Mouse (Mus musculus) lung, postnatal 4 days (tissue): ENCODE results near the gene Gucy2c.

Experiments
- DNase-seq, 2 experiments: peaks; one replicate each; pipeline ENCODE4 v3.0.0; 2021

Gucy2c gene

DNA sequence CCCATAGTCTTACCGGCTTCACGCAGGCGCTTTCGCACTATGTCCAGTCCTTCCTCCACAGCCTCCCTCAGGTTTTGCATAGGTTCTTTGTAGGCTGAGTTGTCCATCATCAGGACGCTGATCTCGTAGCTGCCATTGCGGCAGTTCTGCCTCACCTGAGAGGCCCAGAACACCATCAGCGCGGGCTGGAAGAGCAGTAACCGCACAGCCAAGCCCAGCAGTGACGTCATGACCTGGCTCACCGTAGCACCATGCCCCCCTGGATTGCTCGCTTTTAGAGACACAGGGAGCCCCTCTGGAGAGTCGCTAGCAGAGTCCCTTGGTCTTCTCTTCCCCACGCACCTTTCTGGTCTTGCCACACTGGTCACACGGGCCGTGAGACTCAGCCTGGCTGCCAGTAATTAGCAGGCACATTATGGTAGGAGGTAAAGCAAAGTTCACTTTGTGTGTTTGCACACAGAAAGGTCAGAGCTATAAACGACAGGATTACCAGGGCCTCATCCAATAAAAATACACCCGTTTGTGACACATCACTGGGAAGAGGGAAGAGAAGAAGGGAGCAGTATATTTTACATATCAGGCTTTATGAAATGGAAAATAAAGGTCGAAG is at the start of gene Gucy2c:
Gene Gucy2c, minus strand, starts transcription at position 389 of the 610 bp plus-strand sequence.
- no peak for DNase-seq

DNA sequence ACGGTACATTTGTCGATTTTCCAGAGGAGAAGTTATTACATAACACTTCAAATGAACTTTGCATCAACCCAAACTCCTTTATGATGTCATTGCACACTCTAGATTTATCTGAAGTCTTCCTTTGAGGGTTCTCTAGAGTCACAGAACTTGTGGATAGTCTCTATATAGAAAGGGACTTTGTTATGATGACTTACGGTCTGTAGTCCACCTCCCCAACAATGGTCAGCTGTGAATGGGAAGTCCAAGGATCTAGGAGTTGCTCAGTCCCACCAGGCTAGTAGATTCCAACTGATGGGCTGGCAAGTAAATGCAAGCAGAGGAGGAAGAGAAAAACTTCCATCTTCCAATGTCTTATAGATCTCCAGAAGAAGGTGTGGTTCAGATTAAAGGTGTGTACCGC is 47.1 kb upstream of the Gucy2c start:
- DNase-seq: no peak

DNA sequence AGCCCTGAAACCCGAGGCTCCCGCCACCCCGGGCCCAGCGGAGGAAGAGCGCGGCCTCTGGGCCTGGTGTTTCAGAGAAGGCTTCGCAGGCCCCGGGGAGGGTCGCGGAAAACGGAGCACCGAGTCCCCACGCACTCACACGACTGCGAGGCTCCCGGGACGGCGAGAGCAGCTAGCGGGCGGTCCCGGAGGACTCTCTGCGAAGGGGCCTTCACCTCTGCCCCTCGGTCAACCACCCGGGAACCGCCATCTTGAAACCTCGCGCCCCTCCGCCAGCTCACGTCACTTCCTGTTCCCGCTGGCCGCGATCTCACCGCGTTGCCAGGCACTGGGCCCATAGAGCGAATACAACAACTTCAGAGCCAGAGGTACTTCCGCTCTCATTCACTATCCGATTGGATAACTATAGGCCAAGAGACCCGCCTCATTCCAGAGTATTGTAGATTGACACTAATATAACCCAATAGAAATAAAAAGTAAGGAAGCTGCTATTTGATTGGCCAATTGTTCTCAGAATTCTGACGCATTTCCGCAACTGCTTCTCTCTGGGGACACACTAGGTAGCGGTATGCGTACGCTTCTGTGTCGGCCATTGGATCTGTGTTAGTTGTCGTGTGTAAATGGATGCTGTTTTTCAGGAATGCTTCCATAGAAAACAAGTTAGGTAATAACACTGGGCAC is 46.5 kb upstream of the Gucy2c start, which contains the start of gene Wbp11:
Gene Wbp11, minus strand, starts transcription at position 353 of the 681 bp plus-strand sequence.
- DNase-seq: peak; percentile 96 to 97

DNA sequence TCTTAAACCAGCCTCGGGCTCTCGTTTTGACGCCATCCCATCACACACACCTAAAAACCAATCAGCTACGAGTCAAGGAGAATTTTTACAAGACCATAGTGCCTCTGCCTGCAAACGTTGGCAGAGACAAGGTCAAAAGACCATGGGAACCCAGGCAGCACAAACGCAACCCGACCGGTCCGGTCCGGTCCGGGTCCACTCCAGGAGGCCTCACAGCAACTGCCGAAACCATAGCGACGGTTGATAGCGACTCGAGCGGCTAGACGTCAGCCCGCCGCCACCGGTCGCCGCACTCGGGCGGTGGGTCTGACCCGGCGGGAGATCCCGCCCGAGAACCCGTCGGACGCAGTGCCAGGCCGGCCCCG is 45.9 kb upstream of the Gucy2c start, which contains the start of gene BC049715:
Gene BC049715, plus strand, starts transcription at position 111 of the 365 bp plus-strand sequence.
- DNase-seq: no peak

DNA sequence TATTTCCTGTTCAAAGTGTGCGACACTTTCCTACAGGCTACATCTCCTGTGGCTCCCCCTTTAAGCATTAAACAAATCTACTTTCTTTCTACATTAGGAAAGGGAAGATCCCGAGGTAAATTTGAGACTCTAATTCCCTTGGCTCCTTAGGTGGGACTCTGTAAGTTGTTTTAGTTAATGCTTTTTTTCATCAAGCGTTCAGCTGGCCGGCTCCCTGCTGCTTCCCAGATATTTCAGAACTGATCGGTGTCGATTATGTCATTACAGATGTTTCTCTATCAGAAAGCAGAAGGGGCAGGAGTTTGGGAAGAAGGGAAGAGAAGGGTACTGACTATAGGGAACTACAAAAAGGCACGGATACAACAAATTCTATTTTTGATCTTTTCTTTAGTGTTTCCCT is 45.6 kb upstream of the Gucy2c start:
- DNase-seq: no peak

DNA sequence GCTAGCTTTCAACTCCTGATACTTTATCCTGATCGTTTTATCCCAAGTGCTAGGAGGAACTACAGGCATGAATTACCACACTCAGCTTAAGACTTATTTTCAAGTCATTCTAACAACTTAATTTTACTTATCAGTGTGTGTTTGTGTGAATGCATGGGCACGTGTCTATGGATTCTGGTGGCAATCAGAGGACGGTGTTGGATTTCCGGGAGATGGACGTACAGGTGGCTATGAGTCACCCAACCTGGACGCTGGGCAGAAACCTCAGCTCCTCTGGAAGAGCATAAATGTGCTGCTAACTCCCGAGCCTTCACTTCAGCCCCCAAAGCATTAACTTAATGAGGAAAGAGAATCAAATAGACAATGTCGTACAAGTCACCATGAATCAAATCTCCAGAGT is 43.4 kb upstream of the Gucy2c start:
- DNase-seq: no peak

DNA sequence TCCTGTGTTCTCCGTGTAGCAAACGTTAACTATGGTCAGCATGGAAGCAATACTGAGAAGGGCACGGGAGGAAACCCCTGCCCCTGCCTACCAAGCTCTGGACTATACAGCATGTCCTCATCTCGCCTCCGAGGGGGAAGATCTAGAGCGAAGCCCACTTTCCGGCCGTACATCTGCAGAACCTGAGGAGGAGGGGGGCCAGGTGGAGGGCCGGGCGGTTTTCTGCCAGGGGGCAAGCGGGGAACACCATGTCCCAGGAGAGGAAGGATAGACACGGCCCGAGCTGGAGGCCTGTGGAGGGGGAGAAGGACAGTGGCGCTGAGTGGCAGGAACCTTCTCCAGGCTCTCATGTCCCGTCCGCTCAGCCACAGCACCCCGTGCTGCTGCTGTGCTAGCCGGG is 39.5 kb upstream of the Gucy2c start:
- no peak for DNase-seq

DNA sequence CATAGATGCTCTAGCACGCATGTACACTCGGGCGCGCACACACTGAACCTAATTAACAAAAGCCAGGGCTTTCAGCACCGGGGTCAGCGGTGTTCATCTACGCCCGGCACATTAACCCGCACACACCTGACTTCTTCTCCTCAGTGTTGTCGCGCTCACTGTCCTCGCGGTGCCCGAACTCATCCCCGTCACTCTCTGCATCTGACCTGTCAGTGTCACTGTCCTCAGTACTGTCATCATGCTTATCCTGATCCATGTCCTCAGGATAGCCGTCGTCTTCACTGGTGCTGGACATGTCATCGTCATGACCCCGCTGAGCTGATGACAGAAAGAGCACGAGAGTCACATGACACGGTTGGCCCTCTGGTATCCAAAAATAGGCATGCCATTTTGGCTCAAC is 38.8 kb upstream of the Gucy2c start:
- DNase-seq: no peak

DNA sequence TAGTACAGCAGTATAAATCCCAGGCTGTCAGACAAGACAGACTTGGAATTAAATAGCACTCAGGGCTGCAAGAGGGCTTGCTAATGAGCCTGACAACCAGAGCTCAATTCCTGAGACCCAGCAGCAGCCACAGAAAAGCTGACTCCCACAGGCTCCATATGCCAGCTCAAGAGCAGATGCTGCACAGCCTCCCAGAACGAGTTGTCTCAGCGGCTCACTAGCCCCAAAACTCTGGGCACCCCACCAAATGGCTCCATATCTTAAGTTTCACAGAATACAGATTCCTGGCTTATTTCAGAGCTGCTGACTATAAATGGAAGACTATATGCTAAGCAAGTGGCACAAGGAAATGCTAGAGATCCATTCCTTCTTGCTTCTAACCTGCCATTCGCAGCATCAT is 36.0 kb upstream of the Gucy2c start:
- no peak for DNase-seq

DNA sequence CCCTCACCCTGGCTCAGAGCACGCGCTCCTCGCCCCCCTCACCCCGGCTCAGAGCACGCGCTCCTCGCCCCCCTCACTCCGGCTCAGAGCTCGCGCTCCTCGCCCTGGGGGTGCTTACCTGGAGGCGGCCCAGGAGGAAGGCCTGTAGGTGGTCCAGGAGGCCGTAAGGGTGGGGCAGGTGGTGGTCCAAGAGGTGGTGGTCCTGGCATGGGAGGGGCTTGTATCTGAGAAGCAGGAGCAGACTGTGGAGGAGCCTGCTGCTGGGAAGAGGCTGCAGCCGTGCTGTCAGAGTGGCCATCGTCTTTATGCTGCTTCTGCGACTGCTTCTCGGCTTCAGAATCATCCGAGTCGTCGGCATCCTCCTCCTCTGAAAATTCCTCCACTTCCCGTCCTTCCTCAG is 35.3 kb upstream of the Gucy2c start:
- DNase-seq: no peak

DNA sequence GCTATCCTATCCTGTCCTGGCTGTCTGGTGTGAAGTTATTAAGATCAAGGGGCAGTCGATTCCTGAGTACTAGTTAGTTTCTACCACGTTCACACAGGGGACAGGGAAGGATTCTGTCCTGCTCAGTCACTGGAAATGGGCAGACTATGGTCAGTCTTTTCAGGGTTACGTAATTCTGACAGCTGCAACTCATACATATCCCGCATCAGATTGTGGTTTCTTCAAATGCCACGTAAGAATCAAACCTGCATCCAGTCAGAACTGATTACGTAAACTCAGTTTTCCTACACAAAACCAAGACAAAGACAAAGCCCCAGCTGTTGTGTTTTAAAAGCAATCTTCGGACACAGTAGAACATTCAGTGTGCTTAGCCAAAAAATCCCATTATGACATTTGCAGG is 33.8 kb upstream of the Gucy2c start:
- DNase-seq: no peak

DNA sequence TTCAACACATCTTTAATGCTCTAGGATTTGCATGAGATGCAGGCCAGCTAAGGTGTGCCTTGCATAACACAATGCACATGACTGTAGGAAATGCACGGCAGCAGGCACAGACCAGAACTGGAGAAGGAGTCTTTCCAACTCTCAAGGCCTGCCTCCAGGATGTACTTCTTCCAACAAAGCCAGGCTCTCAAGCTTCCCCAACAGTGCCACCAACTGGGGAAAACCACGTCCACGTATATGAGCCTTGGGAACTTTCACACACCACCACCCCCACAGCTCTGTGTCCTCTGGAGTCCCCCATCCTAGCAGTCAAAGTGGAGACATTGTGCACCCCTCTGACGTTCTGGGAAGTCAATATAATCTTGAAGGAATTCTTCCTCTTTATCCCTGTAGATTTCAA is 31.6 kb upstream of the Gucy2c start:
- DNase-seq: peak; percentile 44 to 53

DNA sequence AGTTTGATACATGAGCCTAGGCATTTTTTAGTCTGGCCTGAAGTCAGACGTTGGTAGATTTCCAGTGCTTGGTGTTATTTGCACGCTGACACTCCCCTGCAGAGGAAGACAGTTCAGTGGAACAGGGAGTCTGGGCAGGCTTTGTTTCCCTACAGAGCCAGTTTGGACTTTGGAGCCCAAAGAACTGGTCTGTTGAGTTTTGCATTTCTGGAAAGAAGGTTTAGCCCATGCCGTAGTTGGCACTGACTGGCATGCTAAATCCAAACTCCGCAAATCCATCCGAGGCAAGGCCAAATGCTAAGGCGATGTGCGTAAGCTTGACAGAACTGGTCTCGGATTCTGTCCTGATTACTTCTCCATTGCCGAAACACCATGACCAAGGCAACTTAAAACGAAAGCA is 29.6 kb upstream of the Gucy2c start:
- DNase-seq: no peak

DNA sequence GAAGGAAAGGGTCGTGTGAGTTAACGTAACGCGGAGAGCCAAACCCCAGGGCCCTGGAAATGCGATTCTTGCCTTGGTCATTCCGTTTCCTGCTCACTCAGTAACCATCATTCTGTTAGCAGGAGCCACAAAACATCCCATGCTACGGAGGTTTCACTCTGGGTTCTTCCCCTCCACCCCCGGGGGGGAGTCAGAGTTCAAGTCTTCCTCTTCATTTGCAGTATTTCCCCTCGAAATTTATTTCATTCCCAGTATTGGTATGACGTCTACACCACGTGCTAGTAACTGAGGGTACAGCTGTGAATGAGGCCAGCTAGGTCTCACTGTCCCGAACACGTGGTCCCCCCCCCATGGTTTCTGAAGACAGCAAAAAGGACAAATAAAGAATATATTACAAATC is 28.1 kb upstream of the Gucy2c start:
- no peak for DNase-seq

DNA sequence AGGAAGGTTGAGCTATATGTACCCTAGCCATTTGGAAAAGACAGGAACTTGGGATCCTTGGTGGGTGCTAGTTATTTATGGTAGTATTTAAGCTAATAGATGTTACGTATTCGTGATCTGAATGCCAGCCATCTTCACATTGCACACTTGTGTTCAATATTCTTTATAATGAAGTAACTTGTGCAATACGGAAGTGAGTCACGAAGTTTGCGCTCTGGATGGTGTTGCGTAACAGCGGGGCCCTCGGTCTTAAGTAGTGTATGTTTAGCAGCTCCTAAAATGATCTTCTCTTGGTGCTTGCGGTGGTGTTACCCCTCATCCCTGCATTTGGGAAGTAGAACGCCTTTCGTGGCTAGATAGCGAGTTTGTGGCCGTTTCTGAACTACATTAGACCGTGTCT is 27.5 kb upstream of the Gucy2c start:
- DNase-seq: peak; percentile 76 to 80

DNA sequence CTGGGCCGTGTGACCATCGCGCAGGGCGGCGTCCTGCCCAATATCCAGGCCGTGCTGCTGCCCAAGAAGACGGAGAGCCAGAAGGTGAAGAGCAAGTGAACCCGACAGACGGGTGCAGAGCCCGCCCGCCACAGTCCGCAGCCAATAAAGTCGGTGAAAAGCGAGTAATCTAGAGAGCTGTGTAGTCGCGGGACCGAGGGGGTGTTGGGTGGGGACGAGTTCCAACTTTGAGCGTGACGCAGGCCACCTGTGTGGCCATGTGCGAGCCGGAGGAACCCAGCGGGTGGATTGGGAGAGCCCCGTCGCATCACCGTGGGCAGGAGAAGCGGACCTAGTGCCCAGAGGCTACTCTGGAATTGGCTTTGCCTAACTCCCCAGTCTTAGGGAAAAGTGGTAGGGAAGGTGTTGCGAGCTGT is 27.1 kb upstream of the Gucy2c start:
- DNase-seq: peak in 1 of 2 experiments; percentile 54

DNA sequence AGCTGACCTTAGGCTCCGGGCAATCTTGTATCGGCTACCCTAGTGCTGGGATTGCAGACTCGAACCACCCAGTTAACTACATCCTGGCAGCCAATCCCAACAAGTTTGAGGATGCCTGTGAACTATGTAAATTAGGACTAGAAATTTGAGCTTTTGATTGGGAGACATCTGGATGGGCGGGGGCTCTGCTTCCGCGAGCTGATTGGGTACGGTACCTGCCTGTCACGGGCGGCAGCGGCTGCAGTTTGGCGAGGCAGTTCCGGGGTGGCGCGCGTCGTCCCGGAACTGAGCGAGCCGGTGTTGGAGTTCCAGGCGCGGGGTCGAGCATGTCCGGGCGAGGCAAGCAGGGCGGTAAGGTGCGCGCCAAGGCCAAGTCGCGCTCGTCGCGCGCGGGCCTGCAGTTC is 26.5 kb upstream of the Gucy2c start, which contains the start of gene H2afj:
Gene H2afj, plus strand, starts transcription at position 231 of the 404 bp plus-strand sequence.
- peak; percentile 99 for DNase-seq

DNA sequence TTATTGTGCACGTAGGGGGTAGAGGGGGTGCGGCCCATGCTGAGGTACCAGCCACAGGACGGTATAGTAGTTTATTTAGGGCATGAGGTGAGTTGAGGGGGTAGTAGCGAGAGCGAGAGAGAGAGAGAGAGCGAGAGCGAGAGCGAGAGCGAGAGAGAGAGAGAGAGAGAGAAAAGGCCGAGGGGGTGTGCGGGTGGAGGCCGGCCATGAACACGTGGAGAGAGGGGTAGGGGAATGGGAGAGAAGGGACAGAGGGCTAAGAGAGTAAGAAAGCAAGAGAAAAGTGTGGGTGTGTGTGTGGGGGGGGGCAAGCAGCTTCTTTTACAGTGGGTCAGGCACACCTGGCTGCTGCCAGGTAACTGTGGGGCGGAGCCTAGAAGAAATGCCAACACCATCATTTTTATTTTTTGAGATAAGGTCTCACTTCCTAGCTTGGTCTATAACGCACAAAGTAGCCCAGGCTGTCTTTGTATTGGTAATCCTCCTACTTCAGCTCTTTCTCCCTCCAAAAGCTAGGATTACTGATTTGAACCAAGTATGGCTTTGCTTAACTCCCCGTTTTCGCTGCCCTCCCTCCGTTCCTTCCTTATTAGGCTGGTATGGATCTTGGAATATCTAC is 25.9 kb upstream of the Gucy2c start:
- no peak for DNase-seq

DNA sequence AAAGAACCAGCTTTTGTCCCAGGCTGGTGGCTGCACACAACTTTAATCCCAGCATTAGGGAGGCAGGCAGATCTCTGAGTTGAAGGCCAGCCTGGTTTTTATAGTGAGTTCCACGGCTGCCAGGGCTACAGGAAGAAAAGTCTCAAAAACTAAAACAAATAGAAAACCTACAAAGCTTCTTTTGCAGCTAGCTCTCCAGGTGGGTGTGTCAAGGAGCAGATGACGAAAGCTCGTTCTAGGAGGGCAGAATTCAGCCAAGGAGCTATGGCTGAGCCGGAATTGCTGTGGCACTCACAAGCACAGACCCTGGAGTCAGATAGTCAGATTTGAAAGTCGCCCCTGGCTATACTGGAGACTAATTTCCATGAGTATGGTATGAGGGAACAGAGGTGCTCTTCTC is 25.3 kb upstream of the Gucy2c start:
- peak; percentile 60 to 66 for DNase-seq

DNA sequence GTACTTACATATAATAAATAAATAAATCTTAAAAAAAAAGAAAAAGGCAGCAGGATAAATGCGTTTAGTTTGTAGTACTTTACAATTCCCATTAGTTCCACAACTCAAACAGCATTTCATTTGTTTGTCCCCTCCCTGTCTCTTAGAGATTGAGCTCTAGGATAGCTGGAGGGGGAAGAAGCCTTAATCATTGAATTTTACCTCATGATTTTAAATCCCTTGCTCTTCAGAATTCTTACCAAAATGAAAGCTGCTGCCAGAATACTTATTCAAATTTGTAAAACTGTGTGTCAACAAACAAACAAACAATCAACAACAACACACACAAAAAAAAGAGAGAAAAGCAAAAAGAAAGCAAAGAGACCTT is 23.8 kb upstream of the Gucy2c start:
- no peak for DNase-seq

DNA sequence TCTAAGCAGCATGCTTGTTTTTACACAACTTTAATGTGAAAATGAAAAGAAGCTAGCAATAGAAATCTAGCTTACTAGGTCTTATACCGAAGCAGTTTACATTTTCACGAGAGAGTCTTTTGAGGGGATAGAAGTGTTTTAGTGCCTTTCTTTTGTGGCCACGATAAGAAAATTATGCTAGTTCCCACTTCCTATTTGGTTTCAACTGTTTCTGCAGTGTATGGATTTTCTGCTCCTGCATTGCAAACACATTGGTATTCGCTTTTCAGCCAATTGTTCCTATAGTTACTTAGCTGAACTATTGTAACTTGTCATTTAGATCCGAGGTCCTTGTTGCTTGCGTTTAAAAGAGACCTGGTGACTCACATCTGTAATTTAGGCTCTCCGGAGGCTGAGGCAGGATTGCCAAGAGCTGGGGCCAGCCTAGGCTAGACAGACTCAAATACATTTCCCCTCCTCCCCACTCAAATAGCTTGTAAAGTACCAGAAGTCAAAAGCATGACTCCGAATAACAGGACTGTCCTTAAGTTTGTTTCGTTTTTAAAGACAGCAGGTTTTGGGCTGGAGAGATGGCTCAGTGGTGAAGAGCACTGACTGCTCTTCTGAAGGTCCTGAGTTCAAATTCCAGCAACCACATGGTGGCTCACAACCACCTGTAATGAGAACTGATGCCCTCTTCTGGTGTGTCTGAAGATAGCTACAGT is 23.3 kb upstream of the Gucy2c start:
- no peak for DNase-seq

DNA sequence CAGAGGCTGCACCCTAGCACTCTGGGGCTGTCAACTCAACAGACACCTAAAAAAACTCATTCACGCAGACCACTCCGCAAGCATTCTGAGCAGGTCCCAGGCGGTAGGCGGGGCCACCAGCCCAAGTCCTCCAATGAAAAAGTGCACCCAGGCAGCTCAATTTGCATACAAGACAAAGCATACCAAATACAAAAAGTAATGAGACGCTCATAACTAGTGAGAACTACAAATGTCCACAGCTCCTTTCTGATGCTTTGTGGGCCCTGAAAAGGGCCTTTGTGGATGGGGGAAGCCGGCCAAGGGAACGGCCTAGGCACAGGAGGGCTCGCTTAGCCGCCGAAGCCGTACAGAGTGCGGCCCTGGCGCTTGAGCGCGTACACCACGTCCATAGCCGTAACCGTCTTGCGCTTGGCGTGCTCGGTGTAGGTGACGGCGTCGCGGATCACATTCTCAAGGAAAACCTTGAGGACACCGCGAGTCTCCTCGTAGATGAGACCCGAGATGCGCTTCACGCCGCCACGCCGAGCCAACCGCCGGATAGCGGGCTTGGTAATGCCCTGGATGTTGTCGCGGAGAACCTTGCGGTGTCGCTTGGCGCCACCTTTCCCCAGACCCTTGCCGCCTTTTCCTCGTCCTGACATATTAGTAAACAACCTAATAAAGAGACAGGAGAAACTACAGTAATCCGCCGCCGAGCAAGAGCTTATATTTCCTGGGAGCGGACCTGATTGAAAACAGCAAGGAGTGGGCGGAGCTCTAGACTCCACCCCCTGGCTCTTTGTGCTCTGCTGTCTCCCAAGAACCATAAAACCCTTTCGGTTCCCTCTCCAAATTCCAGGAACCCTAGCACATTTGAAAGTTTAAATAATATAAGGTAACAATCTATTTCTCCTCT is 22.4 kb upstream of the Gucy2c start, which contains the start of gene Hist4h4:
Gene Hist4h4, minus strand, starts transcription at position 677 of the 895 bp plus-strand sequence.
- peak; percentile 95 to 98 for DNase-seq
